Mouse (Mus musculus): ENCODE data around the gene Dnhd1. TPM values are rescaled to one million over a fixed set of nuclear protein-coding genes. Genes with fewer than 3 reads are reported as not detected.

Gene Dnhd1
- polyA plus RNA-seq, 1 experiment from 2014 or later, result 0.27 TPM

- peaks cover 67% of the 10 kb centered on the region for H3K36me3 ChIP-seq (replicated peaks)
- WGBS, result under 1% methylated on average over 67 of the region's 67 CpGs
These were observed 93.4 kb downstream of the Dnhd1 start, which contains the start of gene Taf10 for GRCm38 (mm10) chr7:105743926-105744590. TSS of gene Taf10 (minus strand) at chr7:105744361.

GRCm38 (mm10) chr7:105747776-105748175, 97.1 kb downstream of the Dnhd1 start:
- Histone ChIP-seq H3K36me3 (replicated peaks) (peaks cover 44% of the 10 kb centered on the region), H3K27ac (replicated peaks) (no peak overlapping the region), H3K9me3 (no peaks in the 10 kb centered on the region), H3K4me1 (peaks cover 31% of the 10 kb centered on the region), H3K27me3 (replicated peaks; ENCODE audit: low read depth, poor library complexity, severe bottlenecking) (no peaks in the 10 kb centered on the region), H3K4me3 (no peak overlapping the region)
- 78% methylated on average over 2 of the region's 2 CpGs for WGBS
- DNase-seq (ENCODE audit: low spot score), result no peak

More at GRCm38 (mm10) chr7:105743926-105744590, 93.4 kb downstream of the Dnhd1 start, which contains the start of gene Taf10:
- Histone ChIP-seq H3K27me3 (replicated peaks; ENCODE audit: low read depth, poor library complexity, severe bottlenecking) (no peaks in the 10 kb centered on the region), H3K4me3 (peak within 1 kb of the TSS; percentile 97), H3K9me3 (no peaks in the 10 kb centered on the region), H3K4me1 (peaks cover 25% of the 10 kb centered on the region), H3K27ac (replicated peaks) (peak within 1 kb of the TSS; percentile 92)
- DNase-seq (ENCODE audit: low spot score), result peak; percentile 94

GRCm38 (mm10) chr7:105751491-105752433, 101.1 kb downstream of the Dnhd1 start, which contains the start of gene Tpp1:
TSS of gene Tpp1 (minus strand) at chr7:105752235.
- DNase-seq (ENCODE audit: low spot score), result peak; percentile 89
- Histone ChIP-seq H3K4me3 (peak within 1 kb of the TSS; percentile 75), H3K9me3 (no peaks in the 10 kb centered on the region), H3K27ac (replicated peaks) (peak within 1 kb of the TSS; percentile 81), H3K4me1 (peaks cover 14% of the 10 kb centered on the region), H3K36me3 (replicated peaks) (peaks cover 71% of the 10 kb centered on the region), H3K27me3 (replicated peaks; ENCODE audit: low read depth, poor library complexity, severe bottlenecking) (no peaks in the 10 kb centered on the region)
- WGBS, result 22% methylated on average over 20 of the region's 20 CpGs

- WGBS, result 80% methylated on average over 2 of the region's 2 CpGs
- H3K36me3 ChIP-seq (replicated peaks), result peaks cover 72% of the 10 kb centered on the region
These were observed 102.1 kb downstream of the Dnhd1 start for GRCm38 (mm10) chr7:105752716-105753115.

GRCm38 (mm10) chr7:105753281-105753680, 102.7 kb downstream of the Dnhd1 start:
- H3K4me1 ChIP-seq, result peaks cover 14% of the 10 kb centered on the region
- peaks cover 72% of the 10 kb centered on the region for H3K36me3 ChIP-seq (replicated peaks)

More at GRCm38 (mm10) chr7:105752716-105753115, 102.1 kb downstream of the Dnhd1 start:
- DNase-seq (ENCODE audit: low spot score), result no peak
- peaks cover 14% of the 10 kb centered on the region for H3K4me1 ChIP-seq
- H3K9me3 ChIP-seq, result no peaks in the 10 kb centered on the region
- H3K4me3 ChIP-seq, result no peak overlapping the region
- no peak overlapping the region for H3K27ac ChIP-seq (replicated peaks)
- no peaks in the 10 kb centered on the region for H3K27me3 ChIP-seq (replicated peaks; ENCODE audit: low read depth, poor library complexity, severe bottlenecking)

GRCm38 (mm10) chr7:105761813-105762484, 111.3 kb downstream of the Dnhd1 start:
- peak; percentile 39 for DNase-seq (ENCODE audit: low spot score)
- H3K4me1 ChIP-seq, result peaks cover 12% of the 10 kb centered on the region
- H3K27me3 ChIP-seq (replicated peaks; ENCODE audit: low read depth, poor library complexity, severe bottlenecking), result peaks cover 53% of the 10 kb centered on the region
- no peaks in the 10 kb centered on the region for H3K9me3 ChIP-seq
- WGBS, result 18% methylated on average over 51 of the region's 51 CpGs
- H3K4me3 ChIP-seq, result peak overlapping the region; percentile 45
- H3K27ac ChIP-seq (replicated peaks), result no peak overlapping the region
- peaks cover 95% of the 10 kb centered on the region for H3K36me3 ChIP-seq (replicated peaks)

More at GRCm38 (mm10) chr7:105753281-105753680, 102.7 kb downstream of the Dnhd1 start:
- Histone ChIP-seq H3K27me3 (replicated peaks; ENCODE audit: low read depth, poor library complexity, severe bottlenecking) (no peaks in the 10 kb centered on the region), H3K9me3 (no peaks in the 10 kb centered on the region), H3K27ac (replicated peaks) (no peak overlapping the region), H3K4me3 (no peak overlapping the region)
- 93% methylated on average over 10 of the region's 10 CpGs for WGBS
- no peak for DNase-seq (ENCODE audit: low spot score)

GRCm38 (mm10) chr7:105762517-105763270, 112.1 kb downstream of the Dnhd1 start:
- Histone ChIP-seq H3K4me1 (peaks cover 19% of the 10 kb centered on the region), H3K27me3 (replicated peaks; ENCODE audit: low read depth, poor library complexity, severe bottlenecking) (peaks cover 53% of the 10 kb centered on the region), H3K36me3 (replicated peaks) (peaks cover 94% of the 10 kb centered on the region), H3K4me3 (peak overlapping the region; percentile 45), H3K27ac (replicated peaks) (no peak overlapping the region), H3K9me3 (no peaks in the 10 kb centered on the region)
- no peak for DNase-seq (ENCODE audit: low spot score)
- 16% methylated on average over 55 of the region's 55 CpGs for WGBS

GRCm38 (mm10) chr7:105764331-105764730, 113.7 kb downstream of the Dnhd1 start:
- peaks cover 53% of the 10 kb centered on the region for H3K27me3 ChIP-seq (replicated peaks; ENCODE audit: low read depth, poor library complexity, severe bottlenecking)
- no peak overlapping the region for H3K27ac ChIP-seq (replicated peaks)
- 93% methylated on average over 11 of the region's 11 CpGs for WGBS
- no peak for DNase-seq (ENCODE audit: low spot score)
- peaks cover 34% of the 10 kb centered on the region for H3K4me1 ChIP-seq
- H3K9me3 ChIP-seq, result no peaks in the 10 kb centered on the region
- H3K4me3 ChIP-seq, result no peak overlapping the region
- peaks cover 93% of the 10 kb centered on the region for H3K36me3 ChIP-seq (replicated peaks)

- peaks cover 98% of the 10 kb centered on the region for H3K36me3 ChIP-seq (replicated peaks)
- H3K27me3 ChIP-seq (replicated peaks; ENCODE audit: low read depth, poor library complexity, severe bottlenecking), result peaks cover 31% of the 10 kb centered on the region
- peaks cover 25% of the 10 kb centered on the region for H3K4me1 ChIP-seq
- DNase-seq (ENCODE audit: low spot score), result peak; percentile 57
- peak overlapping the region; percentile 25 for H3K4me3 ChIP-seq
- H3K9me3 ChIP-seq, result no peaks in the 10 kb centered on the region
- H3K27ac ChIP-seq (replicated peaks), result peak overlapping the region; percentile 36; the same call in 1 of the 2 replicates
- WGBS, result 15% methylated on average over 6 of the region's 6 CpGs
These were observed 117.1 kb downstream of the Dnhd1 start for GRCm38 (mm10) chr7:105767729-105768165.

GRCm38 (mm10) chr7:105769959-105770358, 119.3 kb downstream of the Dnhd1 start:
- Histone ChIP-seq H3K27ac (replicated peaks) (no peak overlapping the region), H3K27me3 (replicated peaks; ENCODE audit: low read depth, poor library complexity, severe bottlenecking) (peaks cover 9% of the 10 kb centered on the region), H3K4me3 (no peak overlapping the region), H3K4me1 (peaks cover 27% of the 10 kb centered on the region), H3K36me3 (replicated peaks) (peaks cover 94% of the 10 kb centered on the region), H3K9me3 (no peaks in the 10 kb centered on the region)
- DNase-seq (ENCODE audit: low spot score), result no peak
- WGBS, result 93% methylated on average over 3 of the region's 3 CpGs
